Mouse (Mus musculus) thymus, postnatal 4 days (tissue): ENCODE measurements around the gene Esrrb.

Source experiments
- DNase-seq: peaks from one replicate; pipeline ENCODE4 v3.0.0; 2021

Gene Esrrb

GRCm38 (mm10) chr12:86501728-86502127, 140.8 kb downstream of the Esrrb start:
- DNase-seq: no peak

- DNase-seq: no peak
Measured at GRCm38 (mm10) chr12:86503921-86504320, 143.0 kb downstream of the Esrrb start.

GRCm38 (mm10) chr12:86504321-86504720, 143.4 kb downstream of the Esrrb start:
- no peak for DNase-seq

GRCm38 (mm10) chr12:86507741-86508140, 146.8 kb downstream of the Esrrb start:
- DNase-seq: no peak

- DNase-seq: no peak
Measured at GRCm38 (mm10) chr12:86508313-86508988, 147.5 kb downstream of the Esrrb start.

GRCm38 (mm10) chr12:86509295-86510279, 148.7 kb downstream of the Esrrb start:
- no peak for DNase-seq

- no peak for DNase-seq
Measured at GRCm38 (mm10) chr12:86512335-86512734, 151.4 kb downstream of the Esrrb start.

GRCm38 (mm10) chr12:86513596-86513995, 152.7 kb downstream of the Esrrb start:
- no peak for DNase-seq

- DNase-seq: no peak
Measured at GRCm38 (mm10) chr12:86516602-86517001, 155.7 kb downstream of the Esrrb start.

- no peak for DNase-seq
Measured at GRCm38 (mm10) chr12:86517721-86518120, 156.8 kb downstream of the Esrrb start.

- DNase-seq: peak; percentile 11
Measured at GRCm38 (mm10) chr12:86518746-86519145, 157.8 kb downstream of the Esrrb start.

- no peak for DNase-seq
Measured at GRCm38 (mm10) chr12:86534283-86534682, 173.4 kb downstream of the Esrrb start.

- no peak for DNase-seq
Measured at GRCm38 (mm10) chr12:86537799-86538198, 176.9 kb downstream of the Esrrb start.

- no peak for DNase-seq
Measured at GRCm38 (mm10) chr12:86538711-86539110, 177.8 kb downstream of the Esrrb start.

- no peak for DNase-seq
Measured at GRCm38 (mm10) chr12:86539511-86539910, 178.6 kb downstream of the Esrrb start.

- peak; percentile 14 for DNase-seq
Measured at GRCm38 (mm10) chr12:86547808-86548207, 186.9 kb downstream of the Esrrb start.

- DNase-seq: no peak
Measured at GRCm38 (mm10) chr12:86553037-86553436, 192.1 kb downstream of the Esrrb start.

GRCm38 (mm10) chr12:86556796-86557517, 196.0 kb downstream of the Esrrb start:
- DNase-seq: peak; percentile 38

- peak; percentile 10 for DNase-seq
Measured at GRCm38 (mm10) chr12:86558889-86559288, 198.0 kb downstream of the Esrrb start.

- DNase-seq: no peak
Measured at GRCm38 (mm10) chr12:86562705-86563104, 201.8 kb downstream of the Esrrb start.

- DNase-seq: no peak
Measured at GRCm38 (mm10) chr12:86565996-86566395, 205.1 kb downstream of the Esrrb start.
